Mouse (Mus musculus) adrenal gland, adult (tissue): ENCODE measurements around the gene Epb41l4b.

ENCODE experiments used
- DNase-seq, 2 experiments: peaks; one replicate each; pipeline ENCODE4 v3.0.0; 2022 to 2023; ENCODE audit warnings: low spot score in 1 of 2; ENCODE audit not compliant: inconsistent age in 2 of 2

Epb41l4b gene

GRCm38 (mm10) chr4:57114617-57115592 is 28.3 kb downstream of the Epb41l4b start:
- DNase-seq, result no peak

DNA sequence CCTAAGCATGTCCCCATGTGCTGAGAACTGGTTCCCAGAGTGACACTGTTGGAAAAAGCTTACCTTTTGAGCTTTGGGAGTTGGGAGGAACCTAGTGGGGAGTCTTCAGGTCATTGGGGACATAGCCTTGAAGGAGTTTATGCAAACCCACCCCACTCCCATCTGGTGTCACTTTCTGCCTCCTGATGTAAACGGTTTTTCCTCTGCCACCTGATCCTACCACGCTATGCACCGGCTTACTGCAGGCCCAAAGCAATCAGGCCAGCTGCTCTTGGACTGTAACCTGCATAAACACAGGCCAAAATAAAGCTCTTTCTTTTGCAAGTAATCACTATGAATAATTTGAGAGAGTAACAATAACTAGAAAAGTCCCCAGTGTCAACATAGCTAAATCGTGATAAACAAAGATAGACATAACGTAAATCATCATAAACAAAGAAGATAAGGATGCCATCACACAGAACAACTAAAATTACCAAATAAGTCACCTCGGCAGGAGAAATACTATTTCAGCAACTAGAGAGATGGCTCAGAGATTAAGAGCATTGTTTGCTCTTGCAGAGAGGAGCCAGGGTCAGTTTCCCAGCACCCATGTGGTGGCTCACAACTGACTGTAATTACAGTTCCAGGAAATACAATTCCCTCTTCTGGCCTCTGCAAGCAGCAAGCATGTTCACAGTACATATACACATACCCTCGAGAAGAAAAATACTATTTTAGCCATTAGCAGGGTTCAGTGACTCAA is 29.6 kb downstream of the Epb41l4b start:
- no peak for DNase-seq

DNA sequence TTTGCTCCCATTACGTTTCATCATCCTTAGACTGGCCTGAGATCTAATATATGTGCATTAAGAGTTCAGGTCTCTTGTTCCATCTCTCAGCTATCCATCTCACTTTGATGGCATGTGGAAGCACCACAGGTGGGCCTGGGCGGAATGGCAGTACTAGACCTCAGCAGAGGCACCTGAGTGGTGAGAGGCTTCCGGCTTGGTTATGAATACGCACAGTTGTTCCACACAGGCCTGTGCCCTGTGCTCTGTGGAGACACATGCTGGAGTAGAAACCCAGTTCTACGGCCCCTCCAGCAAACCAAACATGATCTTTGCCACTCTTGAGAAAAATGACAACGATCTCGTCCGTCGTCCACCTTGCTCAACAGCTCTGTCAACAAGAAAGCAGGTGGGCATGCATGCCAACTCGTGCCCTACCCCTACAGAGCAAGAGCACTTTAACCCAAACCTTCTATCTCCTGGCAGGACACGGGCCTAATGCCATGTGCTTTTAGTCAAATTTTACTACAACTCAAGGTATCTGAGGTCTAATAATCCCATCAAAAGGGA is 31.2 kb downstream of the Epb41l4b start:
- no peak for DNase-seq

- no peak for DNase-seq
Measured at GRCm38 (mm10) chr4:57111411-57111810, 31.8 kb downstream of the Epb41l4b start.

DNA sequence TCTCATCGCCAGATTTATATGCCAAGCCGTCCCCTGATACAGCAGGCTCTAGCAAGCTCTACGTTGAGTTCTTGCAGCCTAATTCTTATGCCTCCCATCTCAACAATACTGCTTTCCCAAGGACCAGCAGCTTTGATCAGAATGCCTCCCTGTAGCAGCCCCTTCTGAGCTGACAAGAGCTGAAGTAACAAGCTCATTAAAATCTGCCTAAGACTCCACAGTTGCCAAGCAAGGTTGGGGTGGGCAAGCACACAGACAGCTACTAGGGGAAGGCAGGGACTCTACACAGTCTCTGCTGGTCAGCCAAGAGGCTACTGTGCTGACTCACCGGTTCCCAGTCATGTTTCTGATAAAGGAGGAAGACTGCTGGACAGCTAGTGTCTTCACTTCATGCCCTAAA is 33.7 kb downstream of the Epb41l4b start:
- DNase-seq, result no peak

DNA sequence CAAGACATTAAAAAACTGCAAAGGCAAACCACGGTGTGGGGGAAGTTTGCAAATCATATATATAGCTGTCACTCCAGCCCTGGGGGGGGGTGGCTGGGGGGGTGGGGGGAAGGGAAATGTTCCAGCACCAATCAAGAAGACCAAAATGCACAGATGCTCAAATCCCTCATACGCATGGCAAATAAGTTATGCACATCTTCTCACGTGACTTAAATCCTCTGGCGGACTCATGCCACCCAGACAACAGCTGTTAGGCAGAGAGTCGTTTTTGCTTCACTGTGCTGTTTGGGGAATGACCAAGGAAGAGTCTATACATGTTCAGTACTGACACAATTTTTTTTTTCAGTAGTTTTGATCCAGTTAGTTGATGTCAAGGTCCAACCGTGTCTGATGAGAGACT is 37.9 kb downstream of the Epb41l4b start:
- DNase-seq, result no peak

- no peak for DNase-seq
Measured at GRCm38 (mm10) chr4:57103830-57104229, 39.4 kb downstream of the Epb41l4b start.

DNA sequence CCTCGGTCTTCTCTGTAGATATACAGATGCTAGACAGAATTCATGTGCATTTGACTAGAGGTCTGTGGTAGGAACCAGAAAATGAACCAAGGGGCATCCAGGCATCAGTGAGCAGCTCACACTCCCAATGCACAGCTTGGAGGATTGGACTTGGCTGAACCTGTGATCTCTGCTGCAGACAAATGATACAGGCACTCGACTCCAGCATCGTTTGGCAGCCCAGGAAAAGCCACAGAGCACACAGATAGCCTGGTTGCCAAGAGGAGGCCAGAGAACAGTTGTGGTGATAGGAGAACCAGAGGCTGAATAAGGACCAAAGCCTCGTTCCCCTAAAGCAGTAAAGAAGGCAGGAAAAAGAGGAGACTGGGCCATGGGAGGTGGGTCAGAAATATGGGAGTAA is 42.1 kb downstream of the Epb41l4b start:
- DNase-seq, result no peak

GRCm38 (mm10) chr4:57097411-57097810 is 45.8 kb downstream of the Epb41l4b start:
- no peak for DNase-seq

- DNase-seq, result no peak
Measured at GRCm38 (mm10) chr4:57095569-57095968, 47.7 kb downstream of the Epb41l4b start.

- DNase-seq, result no peak
Measured at GRCm38 (mm10) chr4:57091363-57091762, 51.9 kb downstream of the Epb41l4b start.

DNA sequence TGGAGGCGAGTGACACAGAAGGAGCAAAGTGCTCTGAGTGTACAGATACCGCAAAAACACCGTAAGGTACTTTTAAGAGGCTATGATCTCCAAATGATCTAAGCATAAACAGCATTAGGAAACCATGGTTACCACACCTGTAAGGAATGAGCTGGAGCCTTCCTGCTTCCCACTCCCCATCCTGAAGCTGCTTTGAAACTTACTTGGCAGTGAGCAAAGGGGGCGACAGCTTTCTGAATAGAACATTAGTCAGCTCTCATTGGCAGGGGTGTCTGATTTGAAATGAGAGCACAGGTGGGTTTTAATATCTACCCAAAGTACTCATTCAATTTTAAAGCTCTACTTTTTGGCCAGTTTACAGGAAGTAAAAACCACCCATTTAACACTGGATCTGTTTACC is 54.9 kb downstream of the Epb41l4b start:
- DNase-seq, result no peak

DNA sequence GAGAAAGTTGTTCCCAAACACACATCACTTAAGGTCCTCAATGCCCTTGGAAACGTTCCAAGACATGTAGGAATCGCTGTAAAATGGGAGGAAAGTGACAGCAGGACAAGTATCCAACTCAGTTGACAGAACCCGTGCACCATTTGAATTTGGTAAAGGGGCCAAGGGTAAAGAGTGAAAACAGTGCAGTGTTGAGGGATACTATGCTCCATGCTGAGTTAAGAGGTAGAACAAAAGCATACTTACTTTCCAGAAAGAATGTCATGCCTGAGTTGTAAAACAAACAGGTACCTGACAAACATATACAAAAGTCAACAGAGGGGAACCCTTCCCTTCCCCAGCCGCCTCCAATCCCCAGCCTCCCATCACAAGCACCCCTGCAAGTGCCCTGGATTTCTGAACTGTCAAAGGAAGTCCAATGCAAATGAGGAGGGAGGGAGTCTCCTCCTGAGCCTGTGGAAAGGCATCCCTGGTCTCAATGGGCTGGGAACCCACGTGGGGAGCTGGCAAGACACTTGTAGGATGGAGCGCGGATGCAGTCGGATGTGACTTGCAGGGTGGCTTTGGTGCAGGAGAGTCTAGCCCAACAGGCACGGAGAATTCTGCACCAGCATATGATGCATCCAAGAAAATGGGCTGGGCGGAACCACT is 57.4 kb downstream of the Epb41l4b start:
- DNase-seq, result peak in 1 of 2 experiments; percentile 26

DNA sequence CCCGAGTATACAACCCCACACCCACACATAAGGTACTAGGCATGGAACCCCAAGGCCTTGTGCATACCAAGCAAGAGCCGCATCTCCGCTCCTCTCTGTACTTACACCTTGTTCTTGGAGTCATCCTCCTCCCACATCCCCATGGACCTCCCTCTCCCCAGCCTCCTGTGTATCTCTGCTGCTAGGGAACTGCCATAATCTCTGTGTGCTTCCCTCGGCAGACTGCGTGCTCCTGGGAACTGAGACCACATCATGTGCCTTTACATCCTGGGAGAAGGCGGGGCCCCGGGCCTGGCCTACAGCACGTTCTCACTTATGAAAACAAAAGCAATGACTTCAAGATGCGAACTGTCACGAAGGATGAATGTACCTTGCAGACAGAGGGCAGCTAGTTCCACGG is 59.6 kb downstream of the Epb41l4b start:
- no peak for DNase-seq

- DNase-seq, result no peak
Measured at GRCm38 (mm10) chr4:57082775-57083428, 60.3 kb downstream of the Epb41l4b start.

GRCm38 (mm10) chr4:57081463-57081862 is 61.8 kb downstream of the Epb41l4b start:
- no peak for DNase-seq

DNA sequence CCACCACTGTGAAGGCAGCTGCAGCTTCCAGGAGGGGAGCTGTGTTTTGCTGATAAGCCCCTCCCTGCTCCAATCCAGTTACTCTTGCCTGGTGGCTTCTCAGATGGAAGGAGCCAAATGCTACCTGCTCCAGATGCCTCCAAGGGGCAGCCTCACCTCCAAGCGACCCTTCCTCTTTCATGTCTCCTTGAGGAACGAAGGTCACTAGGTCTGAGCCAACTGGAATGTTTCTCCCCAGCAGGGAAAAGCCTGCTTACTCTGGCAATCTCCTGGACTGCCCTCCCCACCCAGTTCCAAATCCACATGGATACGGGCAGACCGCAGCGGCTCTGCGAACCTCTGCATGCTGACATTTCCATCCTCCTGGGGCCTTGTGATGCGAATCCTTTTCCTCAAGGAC is 69.4 kb downstream of the Epb41l4b start:
- DNase-seq, result no peak

- DNase-seq, result no peak
Measured at GRCm38 (mm10) chr4:57073174-57073573, 70.1 kb downstream of the Epb41l4b start.

- DNase-seq, result no peak
Measured at GRCm38 (mm10) chr4:57070640-57071039, 72.6 kb downstream of the Epb41l4b start.

DNA sequence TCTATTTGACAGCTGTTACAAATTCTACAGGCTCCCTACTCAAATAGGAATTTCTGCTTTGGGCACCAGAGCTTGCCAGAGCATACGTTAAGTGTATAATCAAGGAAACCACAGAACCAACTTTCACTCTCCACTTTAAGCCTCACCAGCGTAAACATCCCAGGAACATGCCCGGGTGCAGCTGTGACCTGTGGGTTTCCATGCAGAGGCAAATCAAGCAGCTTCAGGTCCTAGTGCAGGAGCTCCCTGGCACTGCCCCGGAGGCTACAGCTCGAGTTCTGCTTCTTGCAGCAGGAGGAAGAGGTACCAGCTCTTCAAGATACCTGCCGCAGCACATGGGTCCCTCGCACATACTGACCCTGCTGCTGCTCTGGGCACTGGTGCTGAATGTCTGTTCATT is 74.8 kb downstream of the Epb41l4b start:
- no peak for DNase-seq

DNA sequence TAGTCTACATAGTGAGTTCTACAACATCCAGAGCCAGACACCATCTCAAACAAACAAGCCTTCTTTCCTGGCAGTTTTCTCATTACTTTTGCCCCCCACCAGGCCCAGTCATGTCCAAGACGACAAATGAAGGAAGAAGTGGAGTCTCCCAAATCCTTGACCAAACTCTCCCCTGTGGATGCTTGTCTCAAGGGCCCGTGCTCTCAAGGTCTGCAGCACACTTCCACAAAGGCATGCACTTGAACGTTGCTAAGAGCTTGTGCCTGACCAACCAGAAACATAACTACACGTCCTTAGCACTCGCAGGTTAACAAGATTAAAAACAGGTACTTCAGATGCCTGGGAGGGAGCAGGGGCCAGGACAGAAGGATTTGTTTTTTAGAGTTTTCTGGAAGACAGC is 75.4 kb downstream of the Epb41l4b start:
- no peak for DNase-seq
